Mouse (Mus musculus): ENCODE measurements around the gene 2700081O15Rik. TPM values are rescaled to one million over a fixed set of nuclear protein-coding genes. Genes with fewer than 3 reads are reported as not detected.
"Not testable (repeated sequence)": the region's sequence is repeated elsewhere in the genome, so short reads cannot be mapped to it uniquely, and the experiment has no call there.

2700081O15Rik gene
- polyA plus RNA-seq (2012; rRNA removed): 20.7 and 21.1 TPM in 2 replicates

DNA sequence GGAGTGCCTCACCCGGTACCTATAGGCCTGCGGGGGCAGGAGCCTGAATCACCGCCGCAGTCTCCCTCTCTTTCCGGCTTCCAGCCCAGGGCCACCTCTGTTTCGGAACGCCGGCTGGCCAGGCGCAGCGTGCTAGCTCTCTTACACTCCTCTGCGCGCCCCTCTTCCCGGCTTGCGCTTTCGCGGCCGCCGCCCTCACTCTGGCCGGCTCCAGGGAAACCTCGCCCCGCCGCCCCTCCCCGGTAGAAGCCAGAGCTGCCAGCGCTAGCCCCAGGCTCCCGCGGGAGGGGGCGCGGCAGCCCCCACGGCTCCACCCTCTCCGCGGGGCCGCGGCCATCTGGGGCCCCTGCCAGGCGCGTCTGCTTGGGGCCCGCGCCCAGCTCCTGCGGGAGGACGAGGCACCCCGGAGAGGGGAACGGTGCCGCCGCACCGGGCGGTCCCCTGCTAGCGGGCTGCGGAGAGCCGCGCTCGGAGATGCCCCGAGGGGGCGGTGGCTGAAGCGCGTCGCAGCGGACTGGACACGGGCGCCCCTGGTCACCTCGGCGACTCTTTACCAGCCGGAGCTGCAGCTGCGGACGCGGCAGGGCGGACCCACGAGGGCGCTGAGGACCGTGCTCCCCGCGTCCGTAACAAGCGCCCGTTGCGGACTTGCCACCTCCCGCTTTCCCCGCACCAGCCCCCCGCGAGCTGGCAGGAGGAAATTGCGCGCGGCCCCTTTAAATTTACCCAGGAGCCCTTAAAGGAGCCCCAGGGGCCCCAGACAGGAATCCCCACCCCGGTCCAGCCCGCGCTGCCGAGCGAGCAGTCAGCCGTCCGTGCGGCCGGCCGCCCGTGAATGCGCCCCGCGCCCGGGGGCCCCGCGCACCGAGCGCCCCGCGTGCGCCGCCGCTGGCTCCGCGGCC is at the start of gene 2700081O15Rik:
Gene 2700081O15Rik, plus strand, starts transcription at position 792 of the 902 bp plus-strand sequence.
- no peak for DNase-seq (ENCODE audit: low read depth)

DNA sequence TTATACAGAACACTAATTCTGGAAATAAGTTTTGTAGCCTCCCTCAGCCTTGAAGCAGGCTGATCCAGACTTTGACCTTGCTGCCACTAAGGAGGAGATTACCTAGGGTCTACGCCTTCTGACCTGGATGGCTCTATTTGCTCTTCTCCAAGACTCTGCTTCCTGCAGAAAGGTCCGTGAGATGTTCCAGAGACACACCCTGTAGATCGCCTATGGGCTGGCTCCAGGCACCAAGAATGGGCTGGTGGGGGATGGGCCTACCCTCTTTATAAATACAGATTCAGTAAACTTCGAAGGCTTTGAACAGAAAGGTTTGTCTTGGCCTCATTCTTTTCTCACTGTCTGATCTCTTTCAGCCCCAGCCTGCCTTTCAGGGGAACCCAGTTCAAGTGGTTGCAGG is 48.0 kb upstream of the 2700081O15Rik start:
- DNase-seq (ENCODE audit: low read depth): not testable (repeated sequence)

GRCm38 (mm10) chr19:7374491-7374890 is 42.9 kb upstream of the 2700081O15Rik start:
- no peak for DNase-seq (ENCODE audit: low read depth)

DNA sequence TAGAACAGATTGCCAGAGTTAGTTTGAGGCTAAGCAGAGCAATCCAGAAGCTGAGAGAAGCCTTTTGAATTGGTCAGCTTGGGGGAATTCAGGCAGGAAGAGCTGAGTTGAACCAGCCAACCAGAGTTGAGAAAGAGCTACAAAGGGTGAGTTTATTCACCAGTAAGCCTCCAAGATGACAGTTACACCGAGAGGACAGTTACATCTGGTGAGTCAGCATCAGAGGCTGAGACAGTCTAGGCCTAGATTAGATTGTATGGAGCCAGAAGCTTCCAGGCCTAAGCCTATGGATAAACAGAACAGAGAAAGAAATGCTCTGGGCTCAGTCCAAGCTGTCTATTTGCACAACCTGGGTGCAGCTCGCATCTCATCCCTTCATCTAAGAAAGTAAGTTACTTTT is 39.8 kb upstream of the 2700081O15Rik start:
- no peak for DNase-seq (ENCODE audit: low read depth)

DNA sequence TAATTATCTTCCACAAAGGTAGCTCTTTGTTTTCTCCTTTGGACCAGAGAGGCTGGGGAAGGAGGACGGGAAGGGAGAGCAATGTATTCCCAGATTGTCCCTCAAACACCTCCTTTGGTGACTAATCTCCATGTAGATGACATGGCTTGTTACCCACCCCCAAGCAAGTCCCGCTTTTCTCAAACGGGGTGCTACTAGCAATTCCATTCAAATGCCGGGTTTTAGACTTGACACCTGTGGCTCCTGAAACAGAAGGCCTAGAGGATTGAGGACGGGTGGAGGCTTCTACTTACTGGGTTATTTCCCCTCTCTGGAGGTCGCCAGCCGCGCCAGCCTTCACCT is 35.5 kb upstream of the 2700081O15Rik start:
- DNase-seq (ENCODE audit: low read depth): no peak

DNA sequence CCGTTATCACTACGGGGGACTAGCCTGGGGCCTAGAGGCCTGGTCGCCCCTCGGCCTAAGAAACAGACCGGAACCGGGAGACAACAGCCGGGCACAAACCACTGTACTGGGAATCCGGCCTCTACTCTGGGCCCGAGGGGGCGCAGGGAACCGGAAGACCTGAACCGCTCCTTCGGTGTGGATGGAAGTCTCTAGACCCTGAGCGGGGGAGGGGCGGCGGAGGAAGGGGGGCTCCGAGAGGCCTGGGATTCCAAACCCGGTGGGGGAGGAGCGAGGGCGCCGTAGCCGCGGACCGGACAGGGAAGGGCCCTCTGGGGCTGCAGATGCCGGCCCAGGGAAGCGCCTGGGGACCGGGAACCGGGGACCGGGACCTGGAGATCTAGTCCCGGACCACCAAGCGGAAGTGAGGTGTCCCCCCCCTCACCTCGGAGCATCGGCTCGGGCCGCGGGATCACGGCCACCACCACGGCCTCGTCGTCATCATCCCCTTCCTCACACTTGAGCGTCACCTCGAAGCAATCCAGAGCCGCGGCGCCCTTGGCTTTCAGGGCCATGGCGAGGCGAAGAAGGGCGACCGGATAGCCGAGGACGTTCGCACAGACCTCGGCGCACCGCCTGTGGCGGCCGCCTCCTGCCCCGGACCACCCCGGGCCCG is 35.0 kb upstream of the 2700081O15Rik start:
- no peak for DNase-seq (ENCODE audit: low read depth)

DNA sequence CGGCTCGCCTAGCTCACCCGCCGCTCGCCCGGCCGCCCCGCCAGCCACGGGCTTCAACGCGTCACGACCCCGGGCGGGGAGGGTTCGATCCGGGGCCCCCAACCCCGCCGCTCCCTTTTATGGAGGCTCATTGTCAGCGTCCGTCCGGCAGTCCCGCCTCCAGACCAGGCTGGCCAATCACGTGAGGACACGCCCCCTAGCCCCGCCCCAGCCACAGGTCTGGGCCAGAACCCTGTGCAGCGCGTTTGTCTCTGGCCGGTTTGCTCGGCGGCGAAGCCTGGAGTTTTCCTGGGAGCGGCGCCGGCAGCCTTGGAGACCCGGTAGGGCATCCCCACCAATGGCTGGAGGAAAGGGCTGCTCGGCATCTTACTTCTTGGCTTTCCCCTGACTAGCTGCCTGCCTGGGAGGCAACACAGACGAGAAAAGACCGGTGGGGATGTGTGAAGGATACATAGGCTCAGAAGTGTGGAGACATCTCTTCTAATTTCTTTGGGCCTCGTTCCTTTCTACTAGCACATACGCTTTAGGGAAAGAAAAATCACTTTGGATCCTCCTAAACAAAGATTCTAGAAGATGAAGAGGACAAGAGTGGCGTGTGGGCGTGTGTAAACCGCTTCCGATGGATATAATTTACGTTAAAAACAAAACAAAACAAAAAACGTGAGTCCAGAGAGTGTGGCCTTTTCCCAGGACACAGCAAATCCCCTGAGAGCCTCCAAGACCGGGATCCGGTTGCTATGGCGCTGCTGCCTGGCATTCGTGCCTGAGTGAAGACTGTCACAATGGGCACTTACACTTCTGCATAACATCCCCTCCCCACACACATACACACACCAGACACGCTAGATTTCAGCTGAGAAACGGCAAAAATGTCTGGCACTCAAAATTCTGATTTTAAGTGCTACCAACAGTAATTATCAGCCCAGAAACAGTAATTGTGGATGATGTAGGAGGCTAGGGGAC is 34.2 kb upstream of the 2700081O15Rik start, which contains the start of gene Spindoc:
Gene Spindoc, minus strand, starts transcription at position 92 of the 963 bp plus-strand sequence.
- no peak for DNase-seq (ENCODE audit: low read depth)

- no peak for DNase-seq (ENCODE audit: low read depth)
Observed at GRCm38 (mm10) chr19:7386042-7386441, 31.4 kb upstream of the 2700081O15Rik start.

- no peak for DNase-seq (ENCODE audit: low read depth)
Observed at GRCm38 (mm10) chr19:7388488-7388887, 28.9 kb upstream of the 2700081O15Rik start.

DNA sequence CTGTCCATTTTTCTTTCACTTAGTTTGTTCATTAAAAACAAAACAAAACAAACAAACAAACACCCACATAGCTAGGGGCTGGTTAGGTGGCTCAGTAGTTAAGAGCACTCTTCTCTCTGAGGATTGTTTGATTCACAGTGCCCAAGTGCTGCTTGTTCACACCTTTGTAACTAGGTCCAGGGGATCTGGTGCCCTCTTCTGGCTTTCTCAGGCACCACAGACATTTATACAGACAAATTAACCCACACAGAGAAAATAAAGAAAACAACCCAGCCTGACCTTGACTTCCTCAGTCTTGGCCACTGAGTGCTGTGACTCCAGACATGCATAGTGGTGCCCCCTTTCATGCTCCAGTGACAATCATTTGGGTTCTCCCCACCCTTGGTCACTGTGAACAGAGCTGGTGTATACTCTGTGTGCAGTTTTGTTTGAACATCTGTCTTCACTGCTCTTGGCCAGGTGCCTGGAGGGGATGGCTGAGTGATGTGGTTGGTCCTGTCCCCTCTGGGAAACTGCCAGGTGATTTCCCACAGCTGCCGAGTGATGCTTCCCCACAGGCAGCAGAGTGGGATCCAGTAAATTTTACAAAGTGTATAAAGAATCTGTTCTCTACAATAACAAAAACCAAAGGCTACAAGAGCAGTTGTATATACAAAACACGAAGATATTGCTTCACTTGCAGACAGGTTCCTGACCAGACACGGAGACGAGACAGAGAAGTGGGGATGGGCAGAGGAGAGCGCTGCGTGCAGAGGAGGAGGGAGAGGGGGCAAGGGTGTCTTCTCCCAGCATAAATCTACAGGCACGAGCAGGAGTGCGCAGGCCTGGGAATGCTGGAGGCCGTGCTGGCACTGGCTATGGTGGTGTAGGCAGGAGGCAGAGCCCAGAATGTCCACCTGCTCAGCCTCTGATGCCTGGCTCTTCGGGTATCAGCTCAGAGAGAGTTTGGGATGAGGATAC is 20.3 kb upstream of the 2700081O15Rik start:
- DNase-seq (ENCODE audit: low read depth): not testable (repeated sequence)

GRCm38 (mm10) chr19:7398898-7399297 is 18.5 kb upstream of the 2700081O15Rik start:
- not testable (repeated sequence) for DNase-seq (ENCODE audit: low read depth)

DNA sequence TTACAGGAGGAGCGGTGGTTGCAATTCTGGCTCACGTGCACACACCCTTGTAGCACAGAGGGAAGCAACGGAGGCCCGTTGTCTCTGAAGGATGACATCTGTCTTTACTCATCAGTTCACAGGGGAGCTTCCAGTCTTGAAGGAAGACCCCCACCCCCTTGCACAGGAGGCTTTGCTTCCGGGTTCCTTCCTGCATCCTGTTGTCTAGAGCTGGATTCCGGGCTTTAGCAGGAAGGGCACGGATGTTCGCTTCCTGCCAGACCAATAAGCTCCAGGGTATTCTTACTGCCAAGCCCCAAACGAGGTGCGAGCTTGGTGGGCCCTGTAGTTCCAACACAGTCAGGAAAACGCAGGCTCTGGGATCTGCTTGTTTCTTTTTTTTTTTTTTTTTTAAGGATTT is 16.8 kb upstream of the 2700081O15Rik start:
- DNase-seq (ENCODE audit: low read depth): no peak

DNA sequence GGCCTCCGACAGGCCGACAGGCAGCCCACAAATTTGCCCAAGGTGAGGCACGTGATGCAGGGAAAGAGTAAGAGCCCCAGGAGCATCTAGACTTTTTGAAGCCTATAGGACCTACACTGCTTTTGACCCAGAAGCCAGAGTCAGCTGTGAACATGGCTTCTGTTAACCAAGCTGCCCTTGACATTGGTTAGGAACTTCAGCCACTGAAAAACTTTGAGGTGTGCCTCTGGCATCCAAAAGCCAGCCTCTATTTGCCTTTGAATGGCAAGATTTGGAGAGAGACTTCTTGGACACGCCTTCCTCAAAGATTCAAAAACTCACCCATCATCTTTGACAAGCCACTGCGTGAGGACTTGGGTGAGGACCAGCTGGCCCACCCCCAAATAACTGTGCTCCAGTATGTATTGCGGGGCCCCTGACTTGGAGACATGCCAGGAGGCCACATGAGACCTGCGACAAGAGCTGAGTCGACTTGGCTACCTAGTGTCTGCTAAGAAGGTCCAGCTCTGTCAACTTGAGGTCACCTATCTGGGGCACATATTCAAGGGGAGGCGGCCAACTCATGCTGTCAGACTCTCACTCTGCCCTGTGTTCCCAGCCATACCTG is 12.7 kb upstream of the 2700081O15Rik start:
- no peak for DNase-seq (ENCODE audit: low read depth)

- DNase-seq (ENCODE audit: low read depth): no peak
Observed at GRCm38 (mm10) chr19:7412361-7412760, 5.1 kb upstream of the 2700081O15Rik start.

- DNase-seq (ENCODE audit: low read depth): no peak
Observed at GRCm38 (mm10) chr19:7415916-7416833, 1.2 kb upstream of the 2700081O15Rik start.

- DNase-seq (ENCODE audit: low read depth): no peak
Observed at GRCm38 (mm10) chr19:7417911-7418849, 755 bp downstream of the 2700081O15Rik start.

DNA sequence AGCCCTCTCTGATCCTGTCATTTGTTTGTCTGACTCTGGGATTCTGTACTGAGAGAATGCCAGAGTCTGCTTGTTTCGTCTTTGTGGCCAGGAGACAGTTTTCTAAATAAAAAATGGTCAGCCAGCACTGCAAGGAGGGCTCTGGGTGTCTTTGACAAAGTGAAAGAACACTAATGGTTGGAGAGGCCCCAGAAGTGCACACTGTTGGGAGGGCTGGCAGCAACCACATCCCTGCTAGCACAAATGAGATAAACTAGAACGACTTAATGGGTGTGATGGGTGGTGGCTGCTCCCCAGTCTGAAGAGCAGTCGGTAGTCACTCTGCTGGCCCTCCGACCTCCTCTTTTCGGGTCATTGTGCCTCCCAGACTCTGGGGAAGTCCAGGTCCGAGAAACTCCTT is 1.7 kb downstream of the 2700081O15Rik start:
- no peak for DNase-seq (ENCODE audit: low read depth)

- DNase-seq (ENCODE audit: low read depth): no peak
Observed at GRCm38 (mm10) chr19:7420108-7420507, 2.7 kb downstream of the 2700081O15Rik start.
